Mouse (Mus musculus) intestine, embryonic 14.5 days (tissue): ENCODE data around the gene Adgrf2. TPM values are rescaled to one million over a fixed set of nuclear protein-coding genes. Genes with fewer than 3 reads are reported as not detected.

Experiments
- ATAC-seq: fragments of 200-750 bp; cut with Nextera tagmentation; replicated peaks from 2 replicates; pipeline ENCODE4 v1.8.0; 2017; ENCODE audit warnings: low read depth, moderate number of reproducible peaks, moderate TSS enrichment, moderate library complexity; ENCODE audit not compliant: low FRiP score, low TSS enrichment
- DNase-seq: peaks from one replicate; pipeline ENCODE4 v3.0.0-alpha.2; 2018; ENCODE audit warnings: low spot score
- H3K27ac ChIP-seq: fragments of 300-500 bp; sonication (generic); 2 replicates; pipeline ENCODE4 v1.5.1; 2014; ENCODE audit warnings: low read depth, mild to moderate bottlenecking, control low read depth
- H3K27me3 ChIP-seq: fragments of 300-500 bp; sonication (generic); replicated peaks from 2 replicates; pipeline ENCODE4 v1.6.1; 2014; ENCODE audit warnings: low read length, control low read depth; ENCODE audit not compliant: control insufficient read depth, insufficient read depth
- H3K36me3 ChIP-seq: fragments of 300-500 bp; sonication (generic); 2 replicates; pipeline ENCODE4 v1.6.1; 2014; ENCODE audit warnings: low read length, control low read depth; ENCODE audit not compliant: control insufficient read depth, insufficient read depth
- H3K4me1 ChIP-seq: fragments of 300-500 bp; sonication (generic); replicated peaks from 2 replicates; pipeline ENCODE4 v1.6.1; 2014; ENCODE audit warnings: low read length, control low read depth, mixed read lengths; ENCODE audit not compliant: control insufficient read depth, insufficient read depth
- H3K4me2 ChIP-seq: fragments of 300-500 bp; sonication (generic); 2 replicates; pipeline ENCODE4 v1.6.1; 2014; ENCODE audit warnings: low read length
- H3K4me3 ChIP-seq: fragments of 300-500 bp; sonication (generic); 2 replicates; pipeline ENCODE4 v1.5.1; 2014; ENCODE audit warnings: low read depth, low read length, control low read depth, mixed read lengths
- H3K9ac ChIP-seq: fragments of 300-500 bp; sonication (generic); 2 replicates; pipeline ENCODE4 v1.6.1; 2014; ENCODE audit warnings: mild to moderate bottlenecking, low read length
- H3K9me3 ChIP-seq: fragments of 300-500 bp; sonication (generic); 2 replicates; pipeline ENCODE4 v1.6.1; 2016; ENCODE audit warnings: low read length, control low read depth; ENCODE audit not compliant: control insufficient read depth
- WGBS: fragments of 180-500 bp; shearing (Covaris S2); extraction: QIAGEN DNeasy Blood & Tissue Kit; methylation state at CpG from one replicate; pipeline ENCODE4 v1.1.7; 2014; 5-methylcytosine and 5-hydroxymethylcytosine counted together
- polyA plus RNA-seq: library from polyadenylated mRNA; unstranded; fragments of >200 nt; fragmentation: Nextera tagmentation; extraction: Ambion mirVana; gene quantifications from 2 replicates; pipeline ENCODE4 v1.2.1, GENCODE M21; 2014

Gene Adgrf2
- polyA plus RNA-seq, 1 experiment from 2014 or later, result not detected

DNA sequence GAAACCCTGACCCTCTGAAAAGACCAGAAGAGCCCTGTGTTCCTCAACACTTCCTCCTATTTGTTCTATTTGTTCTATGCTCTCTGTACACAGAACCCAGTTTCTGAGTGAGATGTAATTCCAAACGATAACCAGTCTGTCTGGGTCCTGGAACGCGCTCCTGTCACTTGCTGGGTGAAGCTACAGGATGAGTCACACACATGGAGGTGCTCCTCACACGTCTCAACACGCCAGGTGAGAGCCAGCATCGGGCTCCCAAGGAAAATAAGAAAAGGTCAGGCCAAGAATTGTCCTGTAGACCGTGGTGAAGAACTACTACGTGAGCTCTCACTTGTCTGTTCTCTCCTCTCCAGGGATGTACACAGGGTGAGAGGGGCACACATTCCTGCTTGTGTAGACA is 51.4 kb downstream of the Adgrf2 start:
- WGBS, result 87% methylated on average over 8 of the region's 8 CpGs
- H3K4me1 ChIP-seq, result no peaks in the 10 kb centered on the region
- H3K9me3 ChIP-seq, result no peaks in the 10 kb centered on the region
- no peak overlapping the region for H3K9ac ChIP-seq
- no peaks in the 10 kb centered on the region for H3K27me3 ChIP-seq
- no peak for ATAC-seq
- no peak for DNase-seq
- no peak overlapping the region for H3K4me3 ChIP-seq
- no peak overlapping the region for H3K27ac ChIP-seq
- H3K4me2 ChIP-seq, result no peak overlapping the region
- H3K36me3 ChIP-seq, result no peaks in the 10 kb centered on the region

Other genes starting within 250 kb of the Adgrf2 start
- gene Opn5, start 130.8 kb downstream of the Adgrf2 start, polyA plus RNA-seq, result not detected in 2 replicates
- gene Adgrf4, start 49.9 kb downstream of the Adgrf2 start, polyA plus RNA-seq, result 0.22 TPM in 1 of 2 replicates, not detected in the other
- 37.6 and 40.4 TPM in 2 replicates for gene Cd2ap, start 134.5 kb upstream of the Adgrf2 start, polyA plus RNA-seq